Mouse (Mus musculus): ENCODE data around the gene Pex14. TPM values are rescaled to one million over a fixed set of nuclear protein-coding genes. Genes with fewer than 3 reads are reported as not detected.
A peak's percentile ranks its signal among the peaks of the same experiment; 100 is the strongest.

Pex14 gene
- polyA plus RNA-seq (2012; rRNA removed) (32.3 and 34.4 TPM in 2 replicates), polyA plus RNA-seq (2014; fragmentation: Nextera tagmentation; extraction: Ambion mirVana) (37.3 and 39.7 TPM in 2 replicates)

- peak; percentile 94 for DNase-seq (ENCODE audit: low spot score)
- Histone ChIP-seq H3K9me3 (ENCODE audit: control insufficient read depth, low read length) (no peaks in the 10 kb centered on the region), H3K36me3 (ENCODE audit: control insufficient read depth, insufficient read depth, low read length) (no peaks in the 10 kb centered on the region), H3K4me1 (ENCODE audit: control insufficient read depth, insufficient read depth, low read length) (peaks cover 11% of the 10 kb centered on the region; the same call in 1 of the 2 replicates), H3K4me2 (replicated peaks; ENCODE audit: low read depth, low read length, severe bottlenecking) (peak within 1 kb of the TSS; percentile 75), H3K4me3 (replicated peaks; ENCODE audit: low read length) (peak within 1 kb of the TSS; percentile 99), H3K27me3 (ENCODE audit: control insufficient read depth, insufficient read depth, low read length) (no peaks in the 10 kb centered on the region), H3K27ac (replicated peaks; ENCODE audit: low read depth, low read length) (peak within 1 kb of the TSS; percentile 65), H3K9ac (ENCODE audit: low read depth, low read length, severe bottlenecking) (peak within 1 kb of the TSS; percentile 88)
- under 1% methylated on average over 40 of the region's 50 CpGs for WGBS
- peak; percentile 71; the same call in 1 of the 2 replicates for TF ChIP-seq POLR2A (IDR thresholded peaks at IDR 0.05; ENCODE audit: borderline replicate concordance, extremely low read depth, insufficient read depth, insufficient read length)
- peak; percentile 87 for ATAC-seq (ENCODE audit: low FRiP score, low read depth)
Observed at GRCm38 (mm10) chr4:149099369-149100017, at the start of gene Pex14. Pex14 (minus strand) TSS chr4:149099876.

- H3K4me2 ChIP-seq (replicated peaks; ENCODE audit: low read depth, low read length, severe bottlenecking) = no peak overlapping the region
- DNase-seq (ENCODE audit: low spot score) (no peak), ATAC-seq (ENCODE audit: low FRiP score, low read depth) (no peak)
- TF ChIP-seq POLR2A (IDR thresholded peaks at IDR 0.05; ENCODE audit: borderline replicate concordance, extremely low read depth, insufficient read depth, insufficient read length) = no peak
- H3K4me3 ChIP-seq (replicated peaks; ENCODE audit: low read length) = no peak overlapping the region
- peaks cover 47% of the 10 kb centered on the region for H3K36me3 ChIP-seq (ENCODE audit: control insufficient read depth, insufficient read depth, low read length)
- H3K9me3 ChIP-seq (ENCODE audit: control insufficient read depth, low read length) = no peaks in the 10 kb centered on the region
- no peak overlapping the region for H3K9ac ChIP-seq (ENCODE audit: low read depth, low read length, severe bottlenecking)
- 84% methylated on average over 9 of the region's 9 CpGs for WGBS
- H3K27ac ChIP-seq (replicated peaks; ENCODE audit: low read depth, low read length) = no peak overlapping the region
- H3K4me1 ChIP-seq (ENCODE audit: control insufficient read depth, insufficient read depth, low read length) = no peaks in the 10 kb centered on the region
- no peaks in the 10 kb centered on the region for H3K27me3 ChIP-seq (ENCODE audit: control insufficient read depth, insufficient read depth, low read length)
Observed at GRCm38 (mm10) chr4:149149196-149149595, 49.5 kb upstream of the Pex14 start.

DNA sequence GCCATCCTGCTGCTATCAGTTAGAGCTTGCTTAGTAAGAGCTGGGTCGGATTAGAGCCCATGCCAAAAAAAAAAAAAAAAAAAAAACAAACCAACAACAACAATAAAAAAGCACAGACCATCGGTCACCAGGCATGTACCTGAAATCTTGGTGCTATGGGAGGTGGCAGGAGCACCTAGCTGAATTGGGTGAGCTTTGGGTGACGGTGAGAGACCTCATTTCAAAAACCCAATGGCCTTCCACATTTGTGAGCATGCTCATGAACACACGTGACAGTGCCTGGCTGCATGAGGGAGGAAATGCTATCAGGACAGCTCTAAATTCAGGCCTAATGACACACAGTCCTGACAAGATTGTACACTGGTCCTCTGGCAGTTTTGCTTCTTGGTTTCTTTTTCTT is 48.4 kb upstream of the Pex14 start:
- 82% methylated on average over 4 of the region's 4 CpGs for WGBS
- TF ChIP-seq POLR2A (IDR thresholded peaks at IDR 0.05; ENCODE audit: borderline replicate concordance, extremely low read depth, insufficient read depth, insufficient read length) = no peak

GRCm38 (mm10) chr4:149147528-149147927 is 47.9 kb upstream of the Pex14 start:
- no peak for TF ChIP-seq POLR2A (IDR thresholded peaks at IDR 0.05; ENCODE audit: borderline replicate concordance, extremely low read depth, insufficient read depth, insufficient read length)
- no peak for ATAC-seq (ENCODE audit: low FRiP score, low read depth)
- Histone ChIP-seq H3K4me2 (replicated peaks; ENCODE audit: low read depth, low read length, severe bottlenecking) (no peak overlapping the region), H3K36me3 (ENCODE audit: control insufficient read depth, insufficient read depth, low read length) (peaks cover 30% of the 10 kb centered on the region), H3K4me1 (ENCODE audit: control insufficient read depth, insufficient read depth, low read length) (no peaks in the 10 kb centered on the region), H3K27me3 (ENCODE audit: control insufficient read depth, insufficient read depth, low read length) (no peaks in the 10 kb centered on the region), H3K9ac (ENCODE audit: low read depth, low read length, severe bottlenecking) (no peak overlapping the region), H3K27ac (replicated peaks; ENCODE audit: low read depth, low read length) (no peak overlapping the region), H3K9me3 (ENCODE audit: control insufficient read depth, low read length) (no peaks in the 10 kb centered on the region), H3K4me3 (replicated peaks; ENCODE audit: low read length) (no peak overlapping the region)
- DNase-seq (ENCODE audit: low spot score) = no peak
- WGBS = 87% methylated on average over 7 of the region's 7 CpGs

More for the DNA sequence above, 48.4 kb upstream of the Pex14 start:
- Histone ChIP-seq H3K27ac (replicated peaks; ENCODE audit: low read depth, low read length) (no peak overlapping the region), H3K9ac (ENCODE audit: low read depth, low read length, severe bottlenecking) (no peak overlapping the region), H3K9me3 (ENCODE audit: control insufficient read depth, low read length) (no peaks in the 10 kb centered on the region), H3K4me1 (ENCODE audit: control insufficient read depth, insufficient read depth, low read length) (no peaks in the 10 kb centered on the region), H3K36me3 (ENCODE audit: control insufficient read depth, insufficient read depth, low read length) (peaks cover 36% of the 10 kb centered on the region), H3K27me3 (ENCODE audit: control insufficient read depth, insufficient read depth, low read length) (no peaks in the 10 kb centered on the region), H3K4me3 (replicated peaks; ENCODE audit: low read length) (no peak overlapping the region), H3K4me2 (replicated peaks; ENCODE audit: low read depth, low read length, severe bottlenecking) (no peak overlapping the region)
- DNase-seq (ENCODE audit: low spot score) (no peak), ATAC-seq (ENCODE audit: low FRiP score, low read depth) (no peak)

DNA sequence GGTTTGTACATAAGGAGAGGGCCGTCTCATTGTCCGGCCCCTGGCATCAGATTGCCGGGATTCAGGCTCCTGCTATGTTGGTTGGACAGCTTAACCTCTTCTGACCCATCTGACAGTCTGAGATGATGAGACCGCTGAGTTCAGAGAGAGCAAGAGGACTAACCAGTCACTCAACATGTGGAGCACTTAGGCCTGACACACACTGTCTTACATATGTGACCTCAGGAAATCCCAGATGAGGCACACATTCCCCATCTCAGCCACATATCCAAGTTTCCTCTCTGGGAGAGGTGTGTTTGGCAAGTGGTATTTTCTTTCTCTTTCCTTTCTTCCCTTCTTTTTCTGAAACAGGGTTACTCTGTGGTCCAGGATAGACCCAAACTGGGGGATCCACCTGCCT is 45.5 kb upstream of the Pex14 start:
- H3K27me3 ChIP-seq (ENCODE audit: control insufficient read depth, insufficient read depth, low read length) = no peaks in the 10 kb centered on the region
- no peak overlapping the region for H3K27ac ChIP-seq (replicated peaks; ENCODE audit: low read depth, low read length)
- no peak overlapping the region for H3K9ac ChIP-seq (ENCODE audit: low read depth, low read length, severe bottlenecking)
- TF ChIP-seq POLR2A (IDR thresholded peaks at IDR 0.05; ENCODE audit: borderline replicate concordance, extremely low read depth, insufficient read depth, insufficient read length) = no peak
- WGBS = 81% methylated on average over 4 of the region's 4 CpGs
- DNase-seq (ENCODE audit: low spot score) = no peak
- peaks cover 7% of the 10 kb centered on the region for H3K36me3 ChIP-seq (ENCODE audit: control insufficient read depth, insufficient read depth, low read length)
- ATAC-seq (ENCODE audit: low FRiP score, low read depth) = no peak
- no peak overlapping the region for H3K4me3 ChIP-seq (replicated peaks; ENCODE audit: low read length)
- H3K9me3 ChIP-seq (ENCODE audit: control insufficient read depth, low read length) = no peaks in the 10 kb centered on the region
- H3K4me2 ChIP-seq (replicated peaks; ENCODE audit: low read depth, low read length, severe bottlenecking) = no peak overlapping the region
- H3K4me1 ChIP-seq (ENCODE audit: control insufficient read depth, insufficient read depth, low read length) = no peaks in the 10 kb centered on the region

Data from limb, embryonic 14.5 days (tissue).